Mouse (Mus musculus) spleen, adult 2 months (tissue): Measurements from ENCODE around the gene Shroom3.

Source experiments
- CTCF ChIP-seq: fragments of 200-500 bp; IDR thresholded peaks from 2 replicates; pipeline ENCODE4 v1.5.1; 2011; ENCODE audit warnings: mild to moderate bottlenecking, inconsistent platforms; ENCODE audit not compliant: insufficient read depth, insufficient read length, insufficient replicate concordance; ENCODE audit errors: extremely low read depth
- POLR2A ChIP-seq: fragments of 200-500 bp; IDR thresholded peaks from 2 replicates; pipeline ENCODE4 v1.6.1; 2011; ENCODE audit warnings: low read depth, low read length, inconsistent platforms

DNA sequence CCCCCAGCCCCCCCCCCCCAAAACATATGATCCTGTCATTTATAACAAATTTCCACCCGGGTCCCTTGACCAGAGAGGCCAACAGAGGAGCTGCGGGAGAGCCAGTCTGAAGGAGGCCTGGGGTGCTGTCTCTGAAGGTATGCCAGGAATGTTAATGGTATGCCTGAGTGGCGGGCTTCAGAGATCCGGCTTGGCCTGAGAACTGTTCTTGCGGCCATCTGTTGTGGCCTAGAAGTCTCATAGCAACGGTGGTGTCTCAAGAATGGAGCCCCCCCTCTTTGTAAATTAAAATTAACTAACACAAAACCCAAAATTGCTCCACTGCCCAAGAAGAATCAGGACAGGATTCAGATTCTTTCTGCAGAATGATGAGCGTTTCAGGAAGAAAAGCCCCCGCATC lies 129.7 kb downstream of the Shroom3 start:
- TF ChIP-seq CTCF (no peak), POLR2A (no peak)
